Mouse (Mus musculus): Measurements from ENCODE around the gene Slc2a1.

Gene Slc2a1

DNA sequence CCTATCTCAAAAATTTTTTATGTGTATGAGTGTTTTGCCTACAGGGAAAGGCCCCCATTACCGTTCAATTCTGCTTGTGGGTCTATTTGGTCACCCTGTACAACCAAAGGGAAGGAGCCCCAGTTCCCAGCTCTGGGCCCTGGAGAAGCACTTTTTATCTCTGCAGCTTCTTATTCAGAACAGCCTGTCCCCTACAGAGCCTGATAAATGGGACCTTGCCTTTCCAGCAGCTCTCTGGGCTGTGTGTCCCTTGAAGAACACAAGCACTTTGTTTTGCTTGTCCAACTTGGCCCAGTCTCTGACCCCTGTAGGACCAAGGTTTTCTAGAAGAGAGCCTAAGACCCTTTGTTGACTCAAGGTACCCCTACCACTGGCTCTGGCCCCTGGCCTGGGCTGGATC, 20.6 kb downstream of the Slc2a1 start:
- no peak for DNase-seq (ENCODE audit: extremely low read depth, low read depth)

DNA sequence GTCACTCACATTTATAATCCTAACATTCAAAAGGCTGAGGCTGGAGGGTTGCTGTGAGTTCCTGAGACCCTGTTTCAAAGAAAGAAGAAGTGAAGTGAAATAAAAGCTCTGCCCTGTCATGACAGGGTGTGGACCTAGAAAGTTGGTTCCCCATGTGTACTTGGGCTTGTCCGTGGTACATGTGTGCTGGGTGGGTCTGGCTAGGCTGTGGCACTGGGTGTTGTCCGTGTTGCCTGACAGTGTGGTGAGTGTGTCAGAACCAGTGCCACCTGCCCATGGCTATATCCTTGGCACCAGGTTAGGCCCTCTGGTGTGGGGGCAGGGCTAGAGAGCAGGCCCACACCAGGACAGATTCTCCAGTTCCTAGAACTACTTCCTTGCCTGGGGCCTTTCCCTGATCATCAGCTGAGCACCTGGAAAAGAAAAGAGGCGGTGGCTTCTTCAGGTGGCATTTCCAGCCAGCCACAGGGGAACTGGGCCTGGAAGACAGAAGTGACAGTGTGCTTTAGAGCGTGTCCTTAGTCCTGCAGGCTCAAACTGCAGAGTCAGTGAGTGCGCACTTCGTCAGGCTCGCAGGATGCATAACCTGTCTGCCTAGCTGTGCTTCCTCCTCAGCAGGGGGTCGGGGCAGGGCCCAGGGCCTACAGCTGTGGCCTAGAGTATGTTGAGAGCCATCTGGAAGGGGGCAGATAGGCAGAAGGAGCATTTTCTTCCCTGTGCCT, 22.8 kb downstream of the Slc2a1 start:
- no peak for DNase-seq (ENCODE audit: extremely low read depth, low read depth)

DNA sequence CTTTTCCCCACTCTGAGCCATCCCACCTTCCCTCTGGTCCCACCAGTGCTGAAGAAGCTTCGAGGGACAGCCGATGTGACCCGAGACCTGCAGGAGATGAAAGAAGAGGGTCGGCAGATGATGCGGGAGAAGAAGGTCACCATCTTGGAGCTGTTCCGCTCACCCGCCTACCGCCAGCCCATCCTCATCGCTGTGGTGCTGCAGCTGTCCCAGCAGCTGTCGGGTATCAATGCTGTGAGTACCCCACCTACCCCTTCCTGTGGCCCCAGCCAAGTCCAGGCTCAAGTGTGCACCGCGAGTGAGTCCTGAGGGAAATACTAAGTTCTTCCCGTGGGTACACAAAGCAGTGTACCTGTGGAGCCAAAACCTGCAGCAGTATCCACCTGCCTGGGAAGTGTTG, 24.8 kb downstream of the Slc2a1 start:
- no peak for DNase-seq (ENCODE audit: extremely low read depth, low read depth)

DNA sequence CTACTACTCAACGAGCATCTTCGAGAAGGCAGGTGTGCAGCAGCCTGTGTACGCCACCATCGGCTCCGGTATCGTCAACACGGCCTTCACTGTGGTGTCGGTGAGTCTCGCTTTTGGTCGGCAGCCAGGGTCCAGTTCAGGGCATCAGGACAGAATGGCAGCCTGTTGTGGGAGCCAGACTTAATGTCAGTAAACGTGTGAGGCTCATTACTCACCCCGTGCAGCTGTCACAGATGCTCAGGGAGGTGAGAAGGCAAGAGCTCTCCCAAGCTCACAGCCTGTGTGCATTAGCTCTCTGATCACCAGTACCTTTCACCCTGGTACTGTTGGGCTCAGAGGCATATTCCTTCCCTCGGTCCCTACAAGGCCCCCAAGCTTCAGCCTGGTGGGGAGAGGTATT, 25.3 kb downstream of the Slc2a1 start:
- no peak for DNase-seq (ENCODE audit: extremely low read depth, low read depth)

DNA sequence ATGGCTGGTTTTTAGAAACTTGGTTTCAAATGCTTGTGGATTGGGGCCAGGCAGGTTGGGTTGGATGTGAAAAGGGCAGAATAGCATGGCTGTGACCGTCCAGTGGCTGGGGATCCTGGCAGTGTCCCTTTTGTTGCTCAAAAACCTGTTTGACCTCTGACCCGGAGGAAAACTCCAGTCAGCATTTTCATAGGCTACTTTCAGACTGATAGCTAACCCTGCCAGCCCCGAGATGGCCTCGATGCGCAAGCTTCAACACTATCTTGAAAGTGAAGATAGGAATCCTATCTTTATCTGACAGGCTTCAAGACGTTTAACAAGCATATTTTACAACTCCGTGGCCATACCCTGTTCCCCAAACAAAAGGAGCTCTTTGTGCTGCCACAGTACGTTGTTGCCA, 28.8 kb downstream of the Slc2a1 start:
- DNase-seq (ENCODE audit: extremely low read depth, low read depth) = no peak

DNA sequence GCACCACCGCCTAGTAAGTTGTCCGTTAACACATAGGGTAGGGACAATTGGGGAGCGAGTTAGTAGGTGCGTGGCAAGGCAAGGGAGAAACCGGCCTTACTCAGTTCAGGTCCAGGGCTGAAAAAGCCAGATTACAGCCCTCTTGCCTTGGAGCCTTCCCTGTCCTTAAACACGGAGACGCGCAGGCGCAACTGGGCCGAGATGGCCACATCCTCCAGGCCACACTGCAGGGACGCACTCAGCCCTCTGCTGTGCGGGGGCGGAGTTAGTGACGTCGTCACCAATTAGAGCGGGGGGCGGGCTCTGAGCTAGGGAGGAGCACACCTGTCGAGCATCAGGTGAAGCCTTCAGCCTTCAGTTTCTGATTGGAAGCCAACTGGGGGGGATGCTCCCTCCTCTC, 29.7 kb downstream of the Slc2a1 start:
- DNase-seq (ENCODE audit: extremely low read depth, low read depth) = no peak

DNA sequence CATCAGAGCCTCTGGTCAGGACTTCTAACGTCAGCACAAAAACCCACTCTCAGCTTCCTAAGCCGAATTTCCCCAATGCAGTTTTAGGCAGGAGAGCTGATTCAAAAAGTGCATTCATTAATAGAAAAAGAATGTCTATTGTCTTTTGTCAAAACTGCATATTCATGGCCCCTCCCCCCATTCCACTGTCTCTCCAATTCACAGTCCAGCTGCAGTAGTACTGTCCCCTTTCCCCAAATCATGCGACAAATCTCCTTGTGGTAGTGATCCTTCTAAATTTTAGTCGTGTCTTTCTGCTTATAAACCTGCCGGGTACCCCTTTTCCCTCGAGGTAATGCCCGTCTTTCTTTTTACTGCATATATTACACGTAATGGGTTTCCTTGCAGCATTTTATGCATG, 30.3 kb downstream of the Slc2a1 start:
- DNase-seq (ENCODE audit: extremely low read depth, low read depth) = no peak

DNA sequence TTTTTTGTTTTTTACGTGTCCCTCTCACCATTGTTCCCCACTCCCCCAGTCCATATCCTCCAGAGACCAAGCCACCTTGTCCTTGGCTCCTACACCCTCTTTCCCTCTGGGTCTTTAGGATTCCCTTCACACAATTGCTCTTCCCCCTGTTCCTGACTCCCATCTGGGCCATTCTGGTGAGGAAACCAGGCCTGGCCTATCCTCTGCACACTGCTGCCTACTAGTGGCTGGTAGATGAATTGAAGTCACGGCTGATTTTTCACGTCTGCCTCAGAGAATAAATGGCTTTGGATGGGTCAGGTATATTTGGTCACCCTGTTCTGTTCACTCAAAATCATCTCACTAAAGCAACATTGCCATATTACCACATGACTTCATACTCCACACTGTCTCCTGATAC, 31.6 kb downstream of the Slc2a1 start:
- no peak for DNase-seq (ENCODE audit: extremely low read depth, low read depth)

DNA sequence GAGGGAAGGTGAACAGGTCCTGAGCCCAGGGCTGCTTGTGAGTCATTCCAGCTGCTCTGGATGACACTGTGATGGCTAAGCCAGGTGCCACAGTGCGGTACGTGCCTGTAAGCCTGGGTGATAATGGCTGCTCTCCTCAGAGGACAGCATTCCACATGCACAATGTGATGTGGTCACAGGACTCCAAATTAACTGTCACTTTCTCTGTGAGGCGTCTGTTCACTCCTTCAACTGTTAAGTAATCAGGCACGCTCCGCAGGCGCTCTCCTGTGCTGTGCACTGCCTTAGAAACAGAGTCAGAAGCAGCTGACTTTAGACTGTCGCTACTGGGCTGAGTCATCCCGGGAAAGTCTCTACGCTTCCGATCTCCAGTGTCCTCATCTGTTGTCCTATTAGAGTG, 32.7 kb downstream of the Slc2a1 start:
- DNase-seq (ENCODE audit: extremely low read depth, low read depth) = no peak

DNA sequence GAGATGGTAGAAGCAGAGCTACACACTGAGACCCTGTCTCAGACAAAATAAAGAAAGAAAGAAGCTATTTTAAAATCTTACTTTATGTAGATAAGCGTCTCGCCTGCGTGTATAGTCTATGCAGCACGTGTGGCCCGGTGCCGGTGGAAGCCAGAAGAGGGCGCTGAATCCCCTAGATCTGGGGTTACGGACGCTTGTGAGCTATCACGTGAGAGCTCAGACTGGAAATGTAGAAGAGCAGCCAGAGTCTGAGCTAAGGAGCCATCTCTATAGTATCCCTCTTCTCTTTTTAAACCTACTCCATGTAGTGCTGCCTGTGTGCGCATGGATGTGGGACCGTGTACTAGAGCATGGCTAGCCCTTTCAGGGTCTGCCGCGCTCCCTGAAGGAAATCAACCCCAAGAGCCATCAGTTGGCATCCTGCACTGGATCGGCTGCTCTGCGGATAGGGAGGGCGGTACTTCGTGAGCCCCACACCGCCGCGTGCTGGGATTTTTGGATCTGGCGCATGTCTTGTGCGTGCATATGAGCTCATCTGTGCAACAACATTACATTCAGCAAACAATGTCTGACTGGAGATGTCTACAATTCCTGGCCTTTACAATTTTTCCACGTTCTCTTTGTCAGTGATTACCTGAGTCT, 33.8 kb downstream of the Slc2a1 start:
- peak; percentile 69 for DNase-seq (ENCODE audit: extremely low read depth, low read depth)

DNA sequence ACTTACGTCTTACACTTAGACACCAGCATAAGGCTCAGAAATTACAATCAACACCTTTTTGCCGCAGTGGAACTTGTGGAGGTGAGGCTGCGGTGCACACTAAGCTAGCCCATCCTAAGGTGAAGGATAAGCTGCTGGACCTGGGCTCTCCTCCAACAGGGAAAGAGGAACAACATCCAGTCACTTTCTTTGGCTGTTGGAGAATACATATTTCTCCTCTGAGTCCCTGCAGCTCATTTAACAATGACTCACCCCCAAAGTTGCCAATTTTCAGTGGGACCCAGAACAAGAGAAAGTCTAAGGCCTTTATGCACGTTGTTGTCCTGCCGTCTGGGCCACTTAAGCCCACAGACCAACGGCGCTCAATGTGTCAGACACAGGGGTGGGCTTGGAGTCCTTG, 38.3 kb downstream of the Slc2a1 start:
- no peak for DNase-seq (ENCODE audit: extremely low read depth, low read depth)

DNA sequence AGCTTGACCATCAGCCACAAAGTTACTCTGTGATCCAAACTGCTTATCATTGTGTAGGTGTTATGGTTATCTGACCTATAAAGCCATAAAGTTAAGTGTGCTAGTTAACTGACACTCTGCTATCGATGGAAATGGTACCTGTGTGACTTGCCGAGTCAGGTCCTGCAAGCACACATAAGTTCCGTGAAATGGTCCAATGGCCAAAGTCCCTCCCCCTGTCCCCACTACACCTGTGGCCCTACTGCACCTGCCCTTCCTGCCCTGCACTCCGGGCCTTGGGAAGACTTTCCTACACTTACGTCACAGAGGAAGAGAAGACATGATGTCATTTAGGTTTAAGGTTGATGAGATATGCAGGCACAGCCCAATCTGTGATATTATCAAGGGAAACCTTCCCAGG, 38.8 kb downstream of the Slc2a1 start:
- no peak for DNase-seq (ENCODE audit: extremely low read depth, low read depth)

DNA sequence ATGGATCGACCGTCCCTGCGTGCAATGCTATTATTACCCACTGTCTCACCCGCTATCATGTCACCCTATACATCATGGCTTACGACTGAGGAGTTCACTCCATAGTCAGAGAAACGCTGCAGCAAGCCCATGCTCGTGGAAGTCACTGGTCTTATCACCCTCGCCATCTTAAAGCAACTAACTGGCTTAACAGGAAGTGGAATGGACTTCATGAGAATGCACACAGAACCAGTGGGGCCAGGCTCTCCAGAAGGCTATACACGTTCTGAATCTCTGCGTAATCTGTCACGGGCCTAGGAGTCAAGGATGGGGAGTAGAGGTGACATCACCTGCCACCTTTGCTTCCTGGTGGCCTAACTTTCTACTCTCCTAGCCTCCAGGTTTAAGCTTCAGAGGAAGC, 40.2 kb downstream of the Slc2a1 start:
- no peak for DNase-seq (ENCODE audit: extremely low read depth, low read depth)

DNA sequence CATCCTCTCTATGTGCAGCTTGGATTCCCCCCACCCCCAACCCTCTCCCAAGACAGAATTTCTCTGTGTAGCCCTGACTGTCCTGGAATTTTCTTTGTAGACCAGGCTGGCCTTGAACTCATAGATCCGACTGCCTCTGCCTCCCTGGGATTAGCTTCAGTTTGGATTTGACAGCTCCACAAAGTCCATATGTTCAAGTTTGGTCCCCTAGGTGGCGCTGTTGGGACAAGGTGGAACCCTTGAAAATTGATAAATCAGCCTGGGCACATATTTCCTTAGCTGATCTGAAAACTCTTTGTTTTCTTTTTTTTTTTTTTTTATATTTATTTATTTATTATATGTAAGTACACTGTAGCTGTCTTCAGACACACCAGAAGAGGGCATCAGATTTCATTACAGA, 48.7 kb downstream of the Slc2a1 start:
- peak; percentile 49 for DNase-seq (ENCODE audit: extremely low read depth, low read depth)

DNA sequence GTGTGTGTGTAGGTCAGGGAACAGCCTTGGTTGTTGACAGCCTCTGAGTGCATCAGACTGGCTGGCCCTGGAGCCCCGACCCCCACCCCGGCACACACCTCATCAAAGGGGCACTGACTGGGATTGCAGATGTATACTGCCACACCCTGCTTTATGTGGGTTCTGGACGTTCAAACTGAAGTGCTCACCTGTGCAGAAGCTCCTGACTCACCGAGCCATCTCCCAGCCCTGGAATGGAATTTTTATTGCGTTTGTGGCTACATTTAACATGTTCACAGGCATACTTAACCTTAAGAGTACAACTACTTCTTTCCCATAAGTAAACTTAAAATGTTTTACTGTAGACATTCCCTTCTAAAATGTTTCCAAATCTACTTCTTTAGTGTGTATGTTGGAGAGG, 49.4 kb downstream of the Slc2a1 start:
- no peak for DNase-seq (ENCODE audit: extremely low read depth, low read depth)

DNA sequence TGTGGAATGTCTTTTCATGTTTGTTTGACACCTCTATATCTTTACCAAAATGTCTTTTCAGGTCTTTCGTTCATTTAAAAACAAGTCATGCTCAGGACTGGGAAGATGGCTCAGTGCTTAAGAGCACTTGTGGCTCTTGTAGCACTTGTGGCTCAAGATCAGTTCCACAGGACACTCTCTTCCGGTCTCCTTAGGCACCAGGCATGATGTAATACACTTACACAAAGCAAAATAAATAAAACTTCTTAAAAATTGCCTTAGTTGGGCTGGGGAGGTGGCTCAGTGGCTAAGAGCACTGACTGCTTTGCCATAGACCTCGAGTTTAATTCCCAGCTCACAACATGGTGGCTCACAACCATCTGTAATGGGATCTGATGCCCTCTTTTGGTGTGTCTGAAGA, 52.8 kb downstream of the Slc2a1 start:
- no peak for DNase-seq (ENCODE audit: extremely low read depth, low read depth)

DNA sequence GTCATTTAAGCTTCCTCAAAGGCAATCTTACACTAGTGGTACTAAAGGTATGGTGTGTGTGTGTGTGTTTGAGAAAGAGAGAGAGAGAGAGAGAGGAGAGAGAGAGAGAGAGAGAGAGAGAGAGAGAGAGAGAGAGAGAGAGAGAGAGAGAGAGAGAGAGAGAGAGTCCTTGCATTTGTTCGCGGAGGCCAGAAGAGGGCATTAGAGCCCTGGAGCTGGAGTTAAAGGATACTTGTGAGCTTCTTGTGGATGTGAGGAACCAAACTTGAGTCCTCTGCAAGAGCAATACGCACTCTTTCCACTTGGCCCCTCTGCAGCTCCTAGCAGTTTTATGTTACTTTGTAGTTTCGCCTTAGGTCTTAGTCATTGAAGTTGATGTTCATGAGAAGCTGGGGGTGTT, 54.5 kb downstream of the Slc2a1 start:
- peak; percentile 39 for DNase-seq (ENCODE audit: extremely low read depth, low read depth)

DNA sequence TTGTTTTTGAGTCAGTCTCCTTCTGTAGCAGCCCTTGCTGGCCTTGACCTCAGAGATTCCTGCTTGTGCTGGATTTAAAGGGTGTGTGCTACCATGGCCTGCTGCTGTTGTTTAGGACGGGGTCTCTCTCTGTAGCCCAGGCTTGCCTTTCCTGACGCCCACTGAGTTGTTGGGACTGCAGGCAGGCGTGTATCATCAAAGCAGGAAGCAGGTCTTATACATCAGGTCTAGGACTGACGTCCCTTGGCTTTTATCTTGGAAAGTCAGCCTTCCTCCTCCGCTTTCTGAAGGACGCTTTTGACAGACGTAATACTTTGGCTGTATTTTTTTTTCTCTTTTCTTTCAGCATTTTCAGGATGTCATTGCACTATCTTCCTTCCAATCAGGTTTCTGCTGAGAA, 57.4 kb downstream of the Slc2a1 start:
- DNase-seq (ENCODE audit: extremely low read depth, low read depth) = peak; percentile 71

DNA sequence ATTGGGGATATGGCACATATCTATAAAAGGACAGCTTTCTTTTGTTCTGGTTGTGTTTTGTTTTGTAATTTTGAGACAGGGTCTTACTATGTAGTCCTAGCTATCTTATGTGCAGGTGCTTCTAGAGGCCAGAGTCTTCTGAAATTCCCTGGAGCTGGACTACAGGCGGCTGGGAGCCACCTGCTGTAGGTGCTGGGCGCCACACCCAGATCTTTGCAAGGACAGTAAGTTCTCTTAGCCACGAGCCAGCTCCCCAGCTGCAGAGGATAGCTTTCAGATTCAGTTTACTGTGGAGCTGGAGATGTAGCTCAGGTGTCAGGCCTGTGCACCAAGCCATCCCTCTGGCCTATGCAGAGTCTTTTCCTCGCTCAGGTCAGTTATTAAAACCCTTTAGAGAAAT, 58.6 kb downstream of the Slc2a1 start:
- no peak for DNase-seq (ENCODE audit: extremely low read depth, low read depth)

DNA sequence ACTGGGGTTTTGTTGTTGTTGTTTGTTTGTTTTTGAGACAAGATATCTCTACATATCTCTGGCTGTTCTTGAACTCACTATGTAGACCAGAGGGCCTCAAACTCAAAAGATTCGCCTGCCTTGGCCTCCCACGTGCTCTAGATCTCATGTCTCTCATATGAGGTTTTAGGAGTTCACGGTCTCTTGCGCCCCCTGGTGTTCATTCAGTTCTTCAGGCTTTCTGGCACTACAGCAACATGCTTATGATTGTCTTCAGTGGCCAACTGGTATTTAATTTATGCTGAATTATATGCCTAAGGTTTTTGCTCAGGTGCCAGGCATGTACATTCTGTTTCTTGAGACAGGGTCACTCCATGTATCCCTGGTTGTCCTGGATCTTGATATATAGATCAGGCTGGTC, 59.2 kb downstream of the Slc2a1 start:
- peak; percentile 81 for DNase-seq (ENCODE audit: extremely low read depth, low read depth)

DNA sequence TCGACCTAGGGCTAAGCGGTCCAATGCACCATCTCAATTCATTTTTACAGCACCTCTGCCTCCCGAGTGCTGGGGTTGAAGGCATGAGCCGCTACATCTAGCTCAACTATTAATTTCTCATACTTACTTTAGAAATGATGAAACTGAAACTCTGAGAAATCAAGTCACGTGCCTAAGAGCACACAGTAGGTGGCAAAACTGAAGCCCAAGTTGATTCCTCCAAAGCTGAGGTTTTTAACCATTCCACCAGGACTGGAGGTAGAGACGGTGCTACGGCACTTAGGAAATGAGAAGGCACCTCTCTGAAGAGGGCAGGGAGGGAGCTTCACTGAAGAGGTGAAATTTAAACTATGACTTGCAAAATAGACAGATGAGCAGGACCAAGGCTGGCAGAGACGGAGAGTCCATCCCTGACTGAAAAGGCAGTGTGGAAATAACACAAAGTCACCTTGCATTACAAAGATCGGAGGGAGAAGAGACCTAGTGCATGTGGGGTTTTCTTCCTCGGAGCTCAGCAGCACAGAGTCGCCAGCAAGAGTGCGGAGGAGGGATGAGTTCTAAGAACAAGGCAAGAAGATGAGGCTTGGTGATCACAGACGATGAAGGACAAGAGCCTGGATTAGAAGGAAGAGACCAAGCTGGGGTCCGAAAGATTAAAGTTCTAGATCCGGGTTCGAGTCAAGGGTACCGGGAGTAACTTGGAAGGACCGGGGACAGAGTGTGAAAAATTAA, 64.6 kb downstream of the Slc2a1 start:
- no peak for DNase-seq (ENCODE audit: extremely low read depth, low read depth)

DNA sequence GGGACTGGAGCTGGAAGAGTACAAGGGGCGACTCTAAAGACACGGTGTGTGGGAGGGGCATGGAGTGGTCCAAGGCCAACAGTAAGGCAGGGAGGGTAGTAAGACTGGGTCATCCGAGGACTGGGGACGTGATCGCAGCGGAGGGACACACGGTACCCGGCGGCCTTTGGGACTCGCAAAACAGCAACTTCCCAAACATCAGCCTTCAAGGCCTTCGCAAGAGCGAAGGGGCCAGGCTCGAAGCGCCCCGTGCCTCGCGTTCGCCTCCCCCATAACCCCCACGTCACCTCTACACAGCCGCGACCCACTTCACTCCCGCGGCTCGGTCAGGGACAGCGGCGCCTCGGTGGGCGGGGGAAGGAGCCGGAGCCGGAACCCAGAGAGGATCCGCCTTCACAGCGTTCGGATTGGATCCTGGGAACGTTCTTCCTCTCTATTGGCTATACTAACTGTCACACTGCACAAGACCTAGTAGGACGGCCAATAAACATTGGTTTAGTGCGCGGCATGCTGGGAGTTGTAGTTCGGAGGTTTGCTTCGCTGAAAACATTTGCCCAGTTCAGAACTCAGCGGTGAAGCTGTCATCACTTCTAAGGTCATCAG, 65.4 kb downstream of the Slc2a1 start, which contains the start of gene Zfp691:
Zfp691 (minus strand) TSS at position 345 of the 603 bp plus-strand sequence.
- DNase-seq (ENCODE audit: extremely low read depth, low read depth) = peak; percentile 97
